Mouse (Mus musculus) neutrophil, adult 83 days (primary cell): Measurements from ENCODE around the gene Plscr4. TPM values are rescaled to one million over a fixed set of nuclear protein-coding genes. Genes with fewer than 3 reads are reported as not detected.

Experiments used
- total RNA-seq, 2 experiments: library from RNA; stranded (reverse); gene quantifications; one replicate each; pipeline ENCODE4 v1.2.4; 2023

Plscr4 gene
- total RNA-seq: under 1 TPM; 0.33 to 0.37 TPM

DNA sequence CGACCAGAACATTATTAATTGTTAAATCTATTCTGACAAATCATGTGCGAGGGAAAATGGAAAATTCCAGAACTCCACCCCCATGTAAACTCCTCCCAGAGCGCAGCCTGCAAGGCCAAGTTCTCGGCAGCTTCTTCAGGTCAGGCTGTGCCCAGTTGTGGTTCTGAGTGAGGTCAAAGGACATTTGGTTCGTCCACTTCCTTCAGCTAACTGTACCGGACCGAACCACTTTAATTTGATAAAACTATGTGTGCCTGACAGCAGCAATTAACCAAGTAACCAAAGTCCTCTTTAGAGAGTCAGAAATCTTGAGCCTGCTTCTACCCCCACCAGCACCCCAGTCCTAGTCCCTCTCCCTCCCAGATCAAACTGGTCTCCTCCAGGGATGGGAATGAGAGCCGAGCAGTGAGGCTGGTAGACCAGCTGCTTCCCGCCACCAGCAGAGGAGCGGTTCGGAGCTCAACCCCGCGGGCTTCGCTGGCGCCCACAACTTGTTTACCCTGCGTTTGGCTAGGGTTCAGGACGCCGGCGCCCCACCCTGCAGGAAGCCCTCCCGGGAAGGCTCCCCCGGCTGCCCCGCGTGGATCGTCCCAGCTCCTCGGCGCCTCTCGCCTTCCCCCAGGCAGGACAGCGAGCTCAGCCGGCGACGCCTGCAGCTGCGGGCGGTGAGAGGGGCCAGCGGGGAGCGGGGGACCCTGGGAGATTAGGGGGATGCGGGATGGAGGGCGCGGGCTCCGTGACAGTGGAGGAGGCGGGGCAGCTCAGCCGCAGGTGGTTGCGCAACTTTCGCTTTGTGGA, at the start of gene Plscr4:
TSS of gene Plscr4 (plus strand) at position 113 of the 798 bp plus-strand sequence.

Other genes starting within 250 kb of the Plscr4 start
- gene Plscr1, start 207.6 kb upstream of the Plscr4 start, total RNA-seq: 10 to 100 TPM; 71.1 to 79.4 TPM
- gene Plscr2, start 181.8 kb upstream of the Plscr4 start, total RNA-seq: under 1 TPM in 1 of 2 experiments, not detected in 1; 0.29 TPM
- not detected for gene 1700057G04Rik, start 148.0 kb upstream of the Plscr4 start, total RNA-seq
- 1 to 10 TPM; 2.3 to 2.6 TPM for gene Plod2, start 84.8 kb downstream of the Plscr4 start, total RNA-seq